Mouse (Mus musculus): ENCODE measurements around the gene Ank3. TPM values are rescaled to one million over a fixed set of nuclear protein-coding genes. Genes with fewer than 3 reads are reported as not detected.

Gene Ank3
- polyA plus RNA-seq, 1 experiment from 2014 or later, result 76.6 TPM

DNA sequence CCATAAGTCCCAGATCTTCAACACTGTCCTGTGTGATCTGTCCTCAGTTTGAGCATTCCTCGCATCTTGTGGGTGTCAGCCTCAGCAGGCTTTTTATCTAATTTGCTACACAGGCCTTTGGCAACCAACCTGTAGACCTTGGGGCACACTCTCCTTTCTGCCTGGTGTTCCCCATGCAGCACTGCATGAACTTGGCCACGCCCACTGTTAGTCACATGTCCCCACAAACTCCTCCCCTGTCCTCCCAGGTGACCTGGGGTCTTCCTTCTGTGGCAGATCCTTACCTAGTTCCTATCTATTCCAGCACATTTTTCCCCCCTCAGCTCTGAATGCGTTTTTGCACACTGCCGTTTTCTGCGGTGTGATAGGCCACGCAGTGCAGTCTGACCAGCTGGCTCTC lies 55.0 kb downstream of the Ank3 start:
- no peak for ATAC-seq (ENCODE audit: low FRiP score, low read depth)
- Histone ChIP-seq H3K9ac (no peak overlapping the region), H3K9me3 (no peaks in the 10 kb centered on the region), H3K4me1 (replicated peaks) (peaks cover 3% of the 10 kb centered on the region; the same call in 1 of the 2 replicates), H3K36me3 (no peaks in the 10 kb centered on the region), H3K4me3 (no peak overlapping the region), H3K27ac (replicated peaks) (no peak overlapping the region), H3K4me2 (no peak overlapping the region), H3K27me3 (no peaks in the 10 kb centered on the region)
- WGBS, result 89% methylated on average over 6 of the region's 6 CpGs

DNA sequence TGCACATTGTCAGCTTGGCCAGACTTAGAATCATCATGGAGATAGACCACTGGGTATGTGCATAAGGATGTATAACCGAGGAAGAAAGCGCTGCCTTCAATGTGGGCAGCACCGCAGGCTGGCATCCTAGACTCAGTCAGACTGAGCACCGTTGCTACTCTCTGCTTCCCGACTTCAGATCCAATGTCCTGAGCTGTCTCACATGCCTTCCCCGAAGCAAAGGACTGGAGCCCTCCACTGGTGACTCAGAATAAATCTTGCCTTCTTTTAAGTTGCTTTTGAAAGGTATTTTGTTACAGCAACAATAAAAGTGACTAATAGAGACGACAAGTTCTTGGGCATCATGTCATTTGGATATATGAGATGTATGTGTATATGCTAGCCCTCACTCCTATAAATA lies 55.9 kb downstream of the Ank3 start:
- Histone ChIP-seq H3K4me3 (no peak overlapping the region), H3K36me3 (no peaks in the 10 kb centered on the region), H3K9me3 (no peaks in the 10 kb centered on the region), H3K27me3 (no peaks in the 10 kb centered on the region), H3K9ac (no peak overlapping the region), H3K4me2 (no peak overlapping the region), H3K27ac (replicated peaks) (no peak overlapping the region), H3K4me1 (replicated peaks) (peaks cover 3% of the 10 kb centered on the region; the same call in 1 of the 2 replicates)
- no peak for ATAC-seq (ENCODE audit: low FRiP score, low read depth)
- WGBS, result 56% methylated on average over 7 of the region's 7 CpGs

- Histone ChIP-seq H3K4me1 (replicated peaks) (peaks cover 48% of the 10 kb centered on the region), H3K4me2 (no peak overlapping the region), H3K27ac (replicated peaks) (peak overlapping the region; percentile 77), H3K27me3 (no peaks in the 10 kb centered on the region), H3K36me3 (no peaks in the 10 kb centered on the region), H3K4me3 (no peak overlapping the region), H3K9ac (no peak overlapping the region), H3K9me3 (no peaks in the 10 kb centered on the region)
- 28% methylated on average over 4 of the region's 4 CpGs for WGBS
- no peak for ATAC-seq (ENCODE audit: low FRiP score, low read depth)
Measured at GRCm38 (mm10) chr10:69464826-69465225, 66.3 kb downstream of the Ank3 start.

- H3K4me3 ChIP-seq, result no peak overlapping the region
Measured at GRCm38 (mm10) chr10:69465558-69466200, 67.1 kb downstream of the Ank3 start.

GRCm38 (mm10) chr10:69466201-69466585 lies 67.6 kb downstream of the Ank3 start:
- H3K27ac ChIP-seq (replicated peaks), result peak overlapping the region; percentile 91
- no peak overlapping the region for H3K9ac ChIP-seq
- peak overlapping the region; percentile 48 for H3K4me2 ChIP-seq
- peaks cover 48% of the 10 kb centered on the region for H3K4me1 ChIP-seq (replicated peaks)
- no peak overlapping the region for H3K4me3 ChIP-seq
- H3K9me3 ChIP-seq, result no peaks in the 10 kb centered on the region
- 36% methylated on average over 2 of the region's 2 CpGs for WGBS
- H3K36me3 ChIP-seq, result no peaks in the 10 kb centered on the region
- no peaks in the 10 kb centered on the region for H3K27me3 ChIP-seq
- ATAC-seq (ENCODE audit: low FRiP score, low read depth), result no peak

More at GRCm38 (mm10) chr10:69465558-69466200, 67.1 kb downstream of the Ank3 start:
- peak; percentile 90 for ATAC-seq (ENCODE audit: low FRiP score, low read depth)
- no peaks in the 10 kb centered on the region for H3K36me3 ChIP-seq
- H3K9me3 ChIP-seq, result no peaks in the 10 kb centered on the region
- 17% methylated on average over 11 of the region's 11 CpGs for WGBS
- peaks cover 48% of the 10 kb centered on the region for H3K4me1 ChIP-seq (replicated peaks)
- no peaks in the 10 kb centered on the region for H3K27me3 ChIP-seq
- peak overlapping the region; percentile 91 for H3K27ac ChIP-seq (replicated peaks)
- no peak overlapping the region for H3K9ac ChIP-seq
- peak overlapping the region; percentile 48 for H3K4me2 ChIP-seq

- 16% methylated on average over 4 of the region's 4 CpGs for WGBS
- H3K4me2 ChIP-seq, result peak overlapping the region; percentile 48; the same call in 1 of the 2 replicates
Measured at GRCm38 (mm10) chr10:69466586-69466985, 68.0 kb downstream of the Ank3 start.

GRCm38 (mm10) chr10:69467182-69467581 lies 68.6 kb downstream of the Ank3 start:
- no peaks in the 10 kb centered on the region for H3K36me3 ChIP-seq
- H3K4me1 ChIP-seq (replicated peaks), result peaks cover 48% of the 10 kb centered on the region
- H3K27me3 ChIP-seq, result no peaks in the 10 kb centered on the region
- 17% methylated on average over 2 of the region's 2 CpGs for WGBS
- no peak overlapping the region for H3K4me3 ChIP-seq
- H3K9ac ChIP-seq, result no peak overlapping the region
- H3K27ac ChIP-seq (replicated peaks), result peak overlapping the region; percentile 91
- H3K9me3 ChIP-seq, result no peaks in the 10 kb centered on the region
- no peak overlapping the region for H3K4me2 ChIP-seq
- no peak for ATAC-seq (ENCODE audit: low FRiP score, low read depth)

More at GRCm38 (mm10) chr10:69466586-69466985, 68.0 kb downstream of the Ank3 start:
- Histone ChIP-seq H3K4me3 (no peak overlapping the region), H3K4me1 (replicated peaks) (peaks cover 48% of the 10 kb centered on the region), H3K27ac (replicated peaks) (peak overlapping the region; percentile 91), H3K9me3 (no peaks in the 10 kb centered on the region), H3K36me3 (no peaks in the 10 kb centered on the region), H3K27me3 (no peaks in the 10 kb centered on the region), H3K9ac (no peak overlapping the region)
- no peak for ATAC-seq (ENCODE audit: low FRiP score, low read depth)

GRCm38 (mm10) chr10:69471841-69472240 lies 73.3 kb downstream of the Ank3 start:
- peaks cover 24% of the 10 kb centered on the region for H3K4me1 ChIP-seq (replicated peaks)
- H3K4me2 ChIP-seq, result no peak overlapping the region
- H3K27ac ChIP-seq (replicated peaks), result no peak overlapping the region
- no peaks in the 10 kb centered on the region for H3K36me3 ChIP-seq
- no peaks in the 10 kb centered on the region for H3K9me3 ChIP-seq
- no peaks in the 10 kb centered on the region for H3K27me3 ChIP-seq
- no peak overlapping the region for H3K9ac ChIP-seq
- WGBS, result 51% methylated on average over 4 of the region's 4 CpGs
- no peak for ATAC-seq (ENCODE audit: low FRiP score, low read depth)
- H3K4me3 ChIP-seq, result no peak overlapping the region

DNA sequence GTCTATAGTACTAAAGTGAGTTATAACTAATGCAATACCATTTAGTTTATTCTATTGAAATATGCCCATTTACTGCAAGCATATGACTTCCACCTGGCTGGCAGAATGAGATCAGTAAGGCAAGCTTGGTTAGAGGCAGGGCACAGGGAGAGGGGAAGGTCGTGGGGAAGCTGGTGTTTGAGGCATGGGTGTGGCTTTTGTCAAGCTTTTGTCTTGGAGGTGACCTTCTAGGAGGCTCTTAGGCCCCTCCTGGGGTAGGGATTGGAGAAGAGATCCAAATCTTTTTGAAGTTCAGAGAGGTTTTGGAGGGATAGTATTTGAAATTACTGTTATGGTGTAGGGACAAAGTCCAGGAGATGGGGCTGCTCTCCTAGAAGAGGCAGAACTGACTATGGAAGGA lies 78.3 kb downstream of the Ank3 start:
- Histone ChIP-seq H3K4me2 (no peak overlapping the region), H3K27ac (replicated peaks) (no peak overlapping the region), H3K9me3 (no peaks in the 10 kb centered on the region), H3K27me3 (no peaks in the 10 kb centered on the region), H3K4me3 (no peak overlapping the region), H3K4me1 (replicated peaks) (no peaks in the 10 kb centered on the region), H3K9ac (no peak overlapping the region), H3K36me3 (no peaks in the 10 kb centered on the region)
- WGBS, result 35% methylated on average over 1 of the region's 1 CpGs
- ATAC-seq (ENCODE audit: low FRiP score, low read depth), result no peak

DNA sequence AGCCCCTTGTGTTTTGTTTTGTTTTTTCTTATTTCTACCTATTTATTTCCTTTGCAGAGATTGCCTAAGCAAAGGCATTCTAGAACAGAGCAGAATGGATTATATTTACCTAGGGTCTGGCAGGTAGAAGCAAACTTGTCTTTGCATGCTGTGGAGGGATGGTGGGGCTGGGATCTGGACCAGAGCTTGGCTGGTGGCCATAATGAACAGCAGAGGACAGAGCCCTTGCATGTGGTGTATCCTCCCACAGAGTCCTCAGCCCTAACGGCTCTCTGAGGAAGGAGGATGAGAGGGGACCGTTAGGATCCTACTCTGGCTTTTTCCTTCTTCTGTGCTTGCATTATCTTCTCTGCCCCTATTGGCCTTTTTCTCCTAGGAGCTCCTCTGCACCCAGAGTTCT lies 79.1 kb downstream of the Ank3 start:
- Histone ChIP-seq H3K27me3 (no peaks in the 10 kb centered on the region), H3K9ac (no peak overlapping the region), H3K9me3 (no peaks in the 10 kb centered on the region), H3K27ac (replicated peaks) (no peak overlapping the region), H3K4me1 (replicated peaks) (no peaks in the 10 kb centered on the region), H3K4me3 (no peak overlapping the region), H3K4me2 (no peak overlapping the region), H3K36me3 (no peaks in the 10 kb centered on the region)
- ATAC-seq (ENCODE audit: low FRiP score, low read depth), result no peak
- 59% methylated on average over 2 of the region's 2 CpGs for WGBS

- Histone ChIP-seq H3K4me3 (no peak overlapping the region), H3K27ac (replicated peaks) (no peak overlapping the region), H3K9ac (no peak overlapping the region), H3K4me1 (replicated peaks) (no peaks in the 10 kb centered on the region), H3K36me3 (no peaks in the 10 kb centered on the region), H3K9me3 (no peaks in the 10 kb centered on the region), H3K4me2 (no peak overlapping the region), H3K27me3 (no peaks in the 10 kb centered on the region)
- WGBS, result 53% methylated on average over 3 of the region's 3 CpGs
- ATAC-seq (ENCODE audit: low FRiP score, low read depth), result no peak
Measured at GRCm38 (mm10) chr10:69478831-69479230, 80.3 kb downstream of the Ank3 start.

- Histone ChIP-seq H3K9me3 (no peaks in the 10 kb centered on the region), H3K4me2 (no peak overlapping the region), H3K27ac (replicated peaks) (no peak overlapping the region), H3K9ac (no peak overlapping the region), H3K36me3 (no peaks in the 10 kb centered on the region), H3K4me3 (no peak overlapping the region), H3K27me3 (no peaks in the 10 kb centered on the region), H3K4me1 (replicated peaks) (no peaks in the 10 kb centered on the region)
- 95% methylated on average over 6 of the region's 6 CpGs for WGBS
- ATAC-seq (ENCODE audit: low FRiP score, low read depth), result no peak
Measured at GRCm38 (mm10) chr10:69485191-69485786, 86.7 kb downstream of the Ank3 start.
